Mouse (Mus musculus): ENCODE data around the gene Tnks1bp1.

Gene Tnks1bp1

DNA sequence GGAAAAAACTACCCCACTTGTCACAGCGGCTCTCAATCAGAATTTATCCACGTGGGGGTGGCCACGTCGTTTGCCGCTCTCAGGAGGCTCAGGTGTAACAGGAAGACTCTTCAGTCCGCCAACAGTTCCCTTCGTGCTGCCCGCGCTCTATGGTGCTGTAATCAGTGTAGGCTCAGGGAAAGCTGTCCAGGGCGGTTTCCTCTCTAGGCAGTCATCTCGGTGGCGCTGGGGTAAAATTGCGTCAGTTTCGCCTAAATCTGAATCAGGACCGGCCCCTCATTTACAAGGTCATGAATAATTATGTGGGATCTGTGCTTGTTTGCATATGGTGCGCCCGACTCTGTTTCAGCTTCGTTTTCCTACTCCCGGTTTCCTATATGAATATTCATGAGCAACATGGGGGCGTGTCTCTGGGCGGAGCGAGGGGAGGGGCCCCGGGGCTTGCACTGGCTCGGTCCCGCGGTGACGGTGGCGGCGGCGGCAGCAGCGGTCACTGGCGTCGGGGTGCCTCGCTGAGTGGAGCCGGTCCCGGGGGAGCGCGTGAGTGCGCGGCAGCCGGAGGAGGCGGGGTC lies at the start of gene Tnks1bp1:
Gene Tnks1bp1, plus strand, starts transcription at position 427 of the 572 bp plus-strand sequence.
- DNase-seq (ENCODE audit: low read depth, low spot score) = peak; percentile 74

DNA sequence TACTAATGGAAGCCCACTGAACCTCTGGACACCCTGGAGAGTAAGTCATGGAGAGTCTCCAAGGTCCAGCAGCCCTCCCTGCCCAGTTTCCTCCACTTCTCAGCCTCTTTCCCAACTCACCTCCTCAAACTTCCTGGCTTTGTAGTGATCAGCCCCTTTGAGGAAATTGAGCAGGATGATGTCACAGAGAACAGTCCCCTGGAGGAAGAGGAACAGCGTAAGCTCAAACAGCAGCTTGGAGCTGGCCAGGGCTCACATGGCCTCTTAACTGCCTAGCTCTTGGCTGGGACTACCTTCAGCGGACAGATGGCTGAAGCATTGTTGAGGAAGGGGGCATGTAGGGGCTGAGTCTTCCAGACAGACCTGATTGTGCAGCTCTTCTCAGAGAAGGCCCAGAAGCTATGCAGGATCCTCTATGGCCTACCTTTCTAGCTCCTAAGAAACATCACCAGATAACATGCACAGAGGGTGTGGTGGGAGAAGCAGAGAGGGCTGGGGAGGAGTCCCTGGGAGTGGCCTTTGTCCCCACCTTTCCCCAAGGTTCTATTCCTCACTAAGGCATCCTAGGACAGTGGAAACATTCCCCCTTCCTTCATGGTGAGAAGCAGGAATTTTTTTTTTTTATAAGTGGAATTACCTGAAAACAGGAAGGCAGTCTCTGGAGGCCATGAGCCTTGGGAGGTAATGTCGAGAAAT lies 48.2 kb upstream of the Tnks1bp1 start:
- no peak for DNase-seq (ENCODE audit: low read depth, low spot score)

DNA sequence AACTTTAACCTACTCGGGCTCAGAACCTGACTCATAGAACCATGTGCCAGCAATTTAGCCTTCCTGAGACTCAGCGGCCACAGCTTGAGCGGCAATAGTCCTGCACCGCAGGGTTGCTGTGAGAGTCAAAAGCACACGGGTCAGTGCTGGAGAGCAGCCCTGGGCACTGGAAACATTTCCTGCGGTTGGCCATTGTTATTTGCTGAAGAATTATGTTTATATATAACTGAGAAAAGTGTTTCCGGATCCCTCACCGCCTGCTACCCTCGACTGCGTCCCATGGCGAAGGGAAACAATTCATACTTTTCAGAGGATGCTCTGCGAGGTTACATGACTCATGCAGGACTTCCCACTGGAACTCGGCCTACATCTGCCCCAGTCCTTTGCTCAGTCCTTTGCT lies 46.3 kb upstream of the Tnks1bp1 start:
- no peak for DNase-seq (ENCODE audit: low read depth, low spot score)

DNA sequence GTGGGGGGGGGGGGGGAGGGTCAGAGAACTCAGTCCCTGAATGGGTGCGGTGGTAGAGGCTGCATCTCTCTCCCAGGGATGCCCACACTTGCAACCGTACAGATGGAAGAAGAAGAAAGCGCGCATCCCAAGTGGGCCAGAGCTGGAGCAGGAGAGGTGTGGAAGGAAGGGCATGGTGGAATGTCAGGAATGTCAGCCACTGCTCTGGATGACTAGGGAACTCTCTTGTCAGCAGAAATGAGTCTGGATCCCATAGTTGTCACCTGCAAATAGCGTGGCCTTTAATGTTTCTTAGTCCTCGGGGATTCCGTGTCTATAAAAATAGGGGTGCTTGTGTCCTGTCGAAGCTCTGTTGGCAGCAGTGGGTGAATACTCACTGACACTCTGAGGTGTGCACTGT lies 45.2 kb upstream of the Tnks1bp1 start:
- DNase-seq (ENCODE audit: low read depth, low spot score) = no peak

DNA sequence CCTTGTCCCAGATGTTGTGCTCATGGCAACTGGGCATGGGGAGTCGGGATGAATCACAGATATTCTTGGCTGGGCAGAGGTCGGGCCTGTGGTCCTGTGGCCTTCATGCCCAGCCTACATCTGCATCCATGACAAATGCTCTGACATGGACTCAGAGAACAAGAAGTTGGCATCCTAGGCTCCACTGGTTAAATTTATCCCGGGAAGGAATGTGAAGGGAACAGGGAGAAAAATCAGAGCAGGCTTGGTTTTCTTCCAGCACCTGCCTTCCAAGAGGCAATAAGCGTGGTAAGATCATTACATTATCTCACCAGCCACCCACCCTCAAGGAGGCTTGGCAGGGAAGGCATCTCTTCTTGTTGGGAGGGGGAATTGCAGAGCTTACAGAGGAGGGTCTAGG lies 43.5 kb upstream of the Tnks1bp1 start:
- DNase-seq (ENCODE audit: low read depth, low spot score) = no peak

DNA sequence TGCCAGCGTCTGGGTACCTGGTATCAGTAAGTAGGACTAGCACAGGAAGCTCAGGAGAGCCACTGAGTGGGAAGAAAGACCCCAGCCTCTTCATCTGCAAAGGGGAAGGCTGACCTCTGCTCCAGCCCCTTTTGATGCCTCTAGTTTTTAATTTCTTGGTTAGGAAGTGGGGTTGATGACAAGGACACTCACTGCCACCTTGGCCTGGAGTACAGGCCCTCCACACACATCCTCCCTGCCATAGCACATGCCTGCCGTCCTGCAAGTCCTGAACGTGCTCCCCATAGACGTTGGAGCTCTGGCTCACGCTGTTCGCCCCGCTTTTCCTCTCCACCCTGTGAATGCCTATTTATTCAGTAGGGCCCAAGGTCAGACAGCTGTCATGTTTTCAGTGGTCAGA lies 41.2 kb upstream of the Tnks1bp1 start:
- no peak for DNase-seq (ENCODE audit: low read depth, low spot score)

DNA sequence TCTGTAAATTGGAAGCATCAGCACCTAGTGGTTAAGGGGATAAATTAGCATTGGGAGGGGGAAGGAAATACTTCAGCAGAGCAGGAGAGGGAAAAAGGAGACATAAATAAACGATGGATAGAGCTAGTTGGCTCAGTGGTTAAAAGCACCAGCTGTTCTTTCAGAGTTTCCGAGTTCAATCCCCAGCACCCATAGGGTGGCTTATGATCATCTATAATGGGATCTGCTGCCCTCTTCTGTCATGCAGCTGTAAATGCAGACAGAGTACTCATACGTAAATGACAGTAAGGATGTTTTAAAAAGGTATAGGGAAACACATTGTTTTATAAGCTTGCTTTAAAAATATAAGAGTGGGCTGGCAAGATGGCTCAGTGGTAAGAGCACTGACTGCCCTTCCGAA lies 40.1 kb upstream of the Tnks1bp1 start:
- DNase-seq (ENCODE audit: low read depth, low spot score) = no peak

DNA sequence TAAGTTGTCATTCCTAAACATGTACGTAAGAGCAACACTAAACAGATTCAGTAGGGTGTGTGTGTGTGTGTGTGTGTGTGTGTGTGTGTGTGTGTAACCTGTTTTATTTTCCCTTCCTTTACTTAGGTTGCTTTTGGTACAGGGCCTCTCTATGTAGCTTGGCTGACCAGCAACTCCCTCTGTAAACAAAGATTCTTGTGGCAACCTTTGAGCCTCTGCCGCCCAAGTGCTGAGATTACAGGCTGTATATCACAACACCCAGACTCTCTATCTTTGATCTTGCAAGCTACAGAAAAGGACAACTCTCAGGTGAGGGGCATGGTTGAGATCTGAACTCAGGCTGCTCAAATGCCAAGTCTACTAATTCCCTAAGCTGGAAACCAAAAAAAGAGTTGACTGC lies 38.6 kb upstream of the Tnks1bp1 start:
- DNase-seq (ENCODE audit: low read depth, low spot score) = no peak

DNA sequence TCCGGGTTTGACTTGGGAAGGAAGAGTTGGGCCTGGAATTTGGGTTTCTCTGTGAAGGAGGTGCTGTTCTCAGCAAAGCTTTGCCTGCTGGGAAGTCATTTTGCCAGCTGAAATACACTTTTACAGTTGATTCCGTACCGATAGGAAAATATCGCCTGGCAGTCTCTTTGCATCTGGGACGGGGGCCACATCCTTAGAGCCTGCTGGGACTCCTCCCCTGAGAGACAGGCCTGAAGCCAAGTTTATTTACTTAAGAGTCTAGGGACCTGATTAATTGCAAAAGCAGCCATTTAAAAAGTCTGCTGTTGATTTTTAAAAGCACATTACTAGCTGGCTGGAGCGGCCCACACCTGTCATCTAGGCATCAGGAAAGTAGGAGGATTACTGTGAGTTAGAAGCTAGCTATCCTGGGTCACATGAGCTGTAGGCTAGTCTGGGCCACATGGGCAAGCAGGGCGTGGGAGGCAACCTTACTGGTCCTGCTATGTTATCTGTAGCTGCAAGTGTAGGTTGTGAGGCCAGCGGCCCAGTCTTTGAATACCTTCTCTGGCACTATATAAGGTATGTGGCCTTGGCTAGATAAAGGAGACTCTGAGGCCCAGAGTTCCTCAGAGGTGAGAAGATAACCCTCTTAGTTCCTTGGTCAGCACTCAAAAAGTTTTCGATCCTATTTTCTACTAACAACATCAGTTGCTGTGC lies 35.8 kb upstream of the Tnks1bp1 start:
- no peak for DNase-seq (ENCODE audit: low read depth, low spot score)

DNA sequence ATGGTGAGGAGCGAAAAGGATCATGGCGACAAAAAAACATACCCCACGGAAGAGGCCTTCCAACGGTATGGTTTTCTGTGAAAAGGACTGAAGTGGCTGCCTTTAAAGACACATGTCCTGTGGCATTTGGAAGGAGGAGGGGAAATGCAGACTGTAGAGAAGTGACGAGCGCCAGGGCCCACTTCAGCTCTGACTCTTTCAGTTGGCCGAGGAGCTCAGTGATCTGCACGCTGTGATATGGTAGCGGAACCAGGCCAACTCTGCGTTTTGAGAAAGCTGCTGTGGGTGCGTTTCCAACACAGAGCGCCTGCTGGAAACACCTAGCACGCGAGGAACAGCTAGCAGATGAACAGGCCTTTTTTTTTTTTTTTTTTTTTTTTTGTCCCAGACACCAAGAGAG lies 35.1 kb upstream of the Tnks1bp1 start:
- DNase-seq (ENCODE audit: low read depth, low spot score) = no peak

DNA sequence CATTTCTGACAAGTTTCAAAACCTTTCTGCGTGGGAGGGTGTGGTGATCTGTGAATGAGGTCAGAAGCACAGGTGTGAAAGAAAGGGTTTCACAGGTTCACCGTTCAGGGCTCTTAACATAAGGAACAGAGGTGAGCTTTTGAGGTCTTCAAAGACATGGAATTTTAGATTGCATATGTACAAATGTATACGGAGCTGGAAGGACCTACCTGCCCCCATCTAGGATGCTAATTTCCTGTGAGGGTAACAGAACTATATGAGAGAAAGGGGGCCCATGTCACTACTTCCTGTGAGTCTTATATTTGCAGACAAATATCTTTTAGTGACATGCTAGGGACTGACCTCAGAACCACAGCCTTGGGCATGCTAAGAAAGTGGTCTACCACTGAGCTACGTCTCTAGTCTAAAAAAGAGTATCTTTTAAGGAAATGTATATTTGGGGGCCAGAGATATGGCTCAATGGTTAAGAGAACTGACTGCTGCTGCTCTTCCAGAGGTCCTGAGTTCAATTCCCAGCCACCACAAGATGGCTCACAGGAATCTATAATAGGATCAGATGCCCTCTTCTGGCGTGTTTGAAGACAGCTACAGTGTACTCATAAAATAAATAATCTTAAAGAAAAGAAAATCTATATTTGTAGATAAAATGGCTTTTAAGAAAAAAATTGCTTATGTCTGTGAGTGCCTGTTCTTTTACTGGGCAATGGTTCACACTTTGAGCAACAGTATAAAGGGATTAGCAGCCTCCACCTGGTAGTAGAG lies 33.8 kb upstream of the Tnks1bp1 start:
- DNase-seq (ENCODE audit: low read depth, low spot score) = no peak

DNA sequence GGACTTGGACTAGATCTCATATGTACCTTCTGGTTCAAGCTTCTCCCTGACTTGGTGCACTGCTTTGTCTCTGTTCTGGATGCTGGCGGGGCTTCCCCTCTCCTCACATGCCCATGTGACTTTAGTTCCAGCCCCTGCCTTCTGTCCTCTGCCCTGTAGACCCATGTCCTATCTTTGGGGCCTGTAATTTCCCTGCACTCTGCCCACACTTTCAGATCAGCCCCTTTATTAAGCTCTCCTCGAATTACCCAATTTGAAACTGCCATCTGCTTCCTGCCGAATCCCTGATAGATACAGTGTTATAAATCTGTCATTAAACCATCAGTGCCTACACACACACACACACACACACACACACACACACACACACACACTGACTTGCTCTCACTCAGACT lies 33.2 kb upstream of the Tnks1bp1 start:
- DNase-seq (ENCODE audit: low read depth, low spot score) = no peak

DNA sequence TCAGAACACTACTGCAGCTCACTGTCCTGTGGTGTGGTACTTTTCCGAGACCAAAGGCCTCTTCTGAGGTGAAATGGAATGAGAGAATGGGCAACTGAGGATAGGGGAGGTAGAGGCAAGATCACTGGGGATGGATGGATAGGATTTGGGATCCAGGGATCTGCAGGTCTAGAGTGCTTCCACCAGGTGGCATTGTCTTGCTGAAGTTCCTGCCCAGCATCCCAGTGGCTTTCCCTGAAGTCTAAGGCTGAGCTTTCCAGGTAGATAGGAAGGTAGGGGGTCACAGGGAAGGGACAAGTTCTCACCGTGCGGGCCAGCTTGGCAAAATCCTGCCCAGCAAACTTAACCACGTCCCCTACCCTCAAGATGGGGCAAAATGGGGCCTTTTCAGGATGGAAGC lies 25.8 kb upstream of the Tnks1bp1 start:
- DNase-seq (ENCODE audit: low read depth, low spot score) = peak; percentile 28

DNA sequence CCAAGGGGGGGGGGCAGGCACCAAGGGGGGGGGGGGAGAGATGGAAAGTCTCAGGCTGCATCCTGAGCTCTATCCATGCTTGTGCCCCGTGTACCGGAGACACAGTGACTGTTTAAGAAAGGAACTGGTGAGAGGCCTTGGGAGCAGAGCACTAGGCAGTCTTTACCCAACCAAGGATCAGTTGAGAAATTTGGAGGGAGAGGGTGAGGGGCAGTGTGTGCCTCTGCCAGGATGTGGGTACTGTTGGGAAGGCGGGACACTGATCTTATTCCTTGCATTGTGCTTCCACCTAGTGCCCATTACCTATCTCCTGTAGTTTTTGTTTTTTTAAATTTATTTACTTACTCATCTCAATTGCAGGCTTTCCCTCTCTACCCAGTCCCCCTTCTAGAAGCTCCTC lies 21.6 kb upstream of the Tnks1bp1 start:
- no peak for DNase-seq (ENCODE audit: low read depth, low spot score)

DNA sequence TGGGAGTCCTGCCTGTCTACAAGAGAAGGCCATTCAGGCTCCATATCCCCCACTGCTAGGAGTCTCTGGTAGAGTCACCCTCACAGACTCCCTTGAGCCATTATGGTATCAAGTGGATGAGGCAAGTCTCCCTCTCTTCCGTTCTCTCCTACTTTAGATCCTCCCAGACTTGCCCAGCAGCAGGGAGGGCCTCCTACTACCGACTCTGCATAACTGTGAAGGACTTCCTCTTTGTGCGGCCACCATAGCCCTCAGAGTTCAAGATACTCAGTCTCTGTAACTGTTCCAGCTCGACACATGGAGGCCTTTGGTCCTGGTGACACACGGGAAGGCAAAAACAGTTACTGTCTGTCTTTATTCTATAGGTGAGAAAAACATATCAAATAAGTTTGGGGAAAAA lies 20.5 kb upstream of the Tnks1bp1 start:
- no peak for DNase-seq (ENCODE audit: low read depth, low spot score)

DNA sequence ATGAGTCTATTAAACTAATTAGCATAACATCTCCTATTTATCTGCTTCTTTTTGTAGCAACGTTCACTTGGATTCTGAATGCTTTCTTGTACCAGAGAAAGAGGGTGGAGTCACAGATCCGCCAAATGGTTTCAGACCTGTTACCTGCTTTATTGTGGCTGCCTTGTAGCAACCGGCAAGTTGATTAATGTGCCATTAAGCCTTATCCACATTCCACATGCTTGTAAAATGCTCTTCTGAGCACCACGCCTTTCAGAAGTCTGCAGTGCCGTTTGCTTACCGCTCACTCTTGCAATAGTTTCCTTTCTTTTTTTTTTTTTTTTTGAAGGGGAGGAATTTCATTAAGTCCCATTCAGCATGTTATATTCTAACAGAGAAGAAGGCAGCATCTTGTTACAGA lies 17.9 kb upstream of the Tnks1bp1 start:
- DNase-seq (ENCODE audit: low read depth, low spot score) = no peak

DNA sequence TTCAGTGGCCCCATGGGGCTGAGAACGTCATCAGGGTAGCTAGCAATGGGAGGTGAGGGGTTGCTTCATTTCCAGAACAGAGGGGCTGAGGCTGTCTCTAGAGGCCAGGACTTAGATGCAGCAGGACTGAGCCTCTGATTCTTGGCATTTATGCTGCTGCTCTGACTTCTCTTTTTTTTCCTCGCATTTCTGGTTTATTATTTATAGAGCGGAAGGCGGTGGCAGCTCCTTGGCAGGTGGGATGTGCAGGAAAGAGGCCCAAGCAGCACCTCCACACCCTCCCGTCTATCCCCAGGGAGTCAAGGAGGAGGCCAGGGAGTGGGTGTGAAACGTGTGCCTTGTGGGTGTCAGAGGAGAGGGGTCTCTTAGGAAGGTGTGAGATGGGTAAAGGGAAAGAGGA lies 16.8 kb upstream of the Tnks1bp1 start:
- no peak for DNase-seq (ENCODE audit: low read depth, low spot score)

DNA sequence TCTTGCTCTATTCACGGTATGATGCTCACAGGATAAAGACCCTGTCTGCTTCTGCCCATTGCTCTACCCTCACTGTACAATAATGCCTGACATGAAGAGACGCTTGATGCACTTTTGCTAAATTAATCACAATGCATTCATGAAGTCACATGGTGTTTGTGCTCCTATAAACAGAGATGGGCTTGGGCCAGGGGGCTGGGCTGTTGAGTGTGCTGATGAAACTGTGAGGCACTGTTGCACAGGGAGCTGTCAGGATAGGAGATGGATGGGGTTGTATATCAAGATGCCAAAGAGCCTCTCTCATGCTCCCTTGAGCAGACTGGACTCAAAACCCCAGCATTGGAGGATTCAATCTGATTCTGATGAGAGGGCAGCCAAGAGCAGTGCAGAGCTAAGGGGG lies 14.7 kb upstream of the Tnks1bp1 start:
- no peak for DNase-seq (ENCODE audit: low read depth, low spot score)

DNA sequence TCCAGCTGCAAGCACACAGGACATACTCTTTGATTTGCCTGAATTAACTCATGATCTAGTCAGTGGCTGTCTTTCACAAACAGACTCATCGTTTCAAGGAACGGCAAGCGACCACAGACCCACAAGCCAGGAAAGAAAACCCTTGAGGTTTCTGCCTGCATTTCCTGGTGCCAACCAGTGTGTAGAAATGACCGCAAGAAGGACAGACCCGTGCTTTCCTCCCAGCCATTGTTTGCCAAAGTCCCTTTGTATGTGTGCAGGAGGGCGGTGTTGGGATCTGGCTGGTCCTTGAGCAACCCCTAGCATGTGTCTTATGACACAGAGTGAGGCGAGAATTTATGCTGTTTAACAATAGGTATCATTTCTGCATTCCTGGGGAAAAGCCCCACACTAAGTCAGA lies 13.7 kb upstream of the Tnks1bp1 start:
- no peak for DNase-seq (ENCODE audit: low read depth, low spot score)

DNA sequence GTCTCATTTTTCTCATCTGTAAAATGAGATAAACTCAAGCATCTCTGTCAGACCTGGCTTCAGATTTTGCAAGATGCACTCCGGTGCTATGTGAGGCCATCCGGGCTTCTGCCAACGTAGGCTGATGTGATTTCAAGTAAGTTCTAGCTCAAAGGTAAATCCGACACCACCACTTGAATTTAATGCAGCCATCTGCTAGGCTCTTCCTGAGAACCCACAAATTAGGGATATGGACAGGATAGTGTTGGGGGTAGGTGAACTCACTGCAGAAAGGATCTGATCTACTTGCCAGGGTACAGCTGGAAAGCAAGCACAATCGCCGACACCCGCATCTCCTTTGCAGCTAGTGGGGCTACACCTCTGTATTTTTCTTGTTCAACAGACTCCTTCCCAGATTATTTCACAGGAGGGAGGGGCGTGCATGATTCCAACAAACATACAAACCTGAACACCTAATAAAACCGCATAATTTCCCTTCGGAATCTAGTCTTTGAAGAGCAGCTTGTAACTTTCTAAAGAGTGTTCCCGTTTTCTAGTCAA lies 11.2 kb upstream of the Tnks1bp1 start:
- no peak for DNase-seq (ENCODE audit: low read depth, low spot score)

DNA sequence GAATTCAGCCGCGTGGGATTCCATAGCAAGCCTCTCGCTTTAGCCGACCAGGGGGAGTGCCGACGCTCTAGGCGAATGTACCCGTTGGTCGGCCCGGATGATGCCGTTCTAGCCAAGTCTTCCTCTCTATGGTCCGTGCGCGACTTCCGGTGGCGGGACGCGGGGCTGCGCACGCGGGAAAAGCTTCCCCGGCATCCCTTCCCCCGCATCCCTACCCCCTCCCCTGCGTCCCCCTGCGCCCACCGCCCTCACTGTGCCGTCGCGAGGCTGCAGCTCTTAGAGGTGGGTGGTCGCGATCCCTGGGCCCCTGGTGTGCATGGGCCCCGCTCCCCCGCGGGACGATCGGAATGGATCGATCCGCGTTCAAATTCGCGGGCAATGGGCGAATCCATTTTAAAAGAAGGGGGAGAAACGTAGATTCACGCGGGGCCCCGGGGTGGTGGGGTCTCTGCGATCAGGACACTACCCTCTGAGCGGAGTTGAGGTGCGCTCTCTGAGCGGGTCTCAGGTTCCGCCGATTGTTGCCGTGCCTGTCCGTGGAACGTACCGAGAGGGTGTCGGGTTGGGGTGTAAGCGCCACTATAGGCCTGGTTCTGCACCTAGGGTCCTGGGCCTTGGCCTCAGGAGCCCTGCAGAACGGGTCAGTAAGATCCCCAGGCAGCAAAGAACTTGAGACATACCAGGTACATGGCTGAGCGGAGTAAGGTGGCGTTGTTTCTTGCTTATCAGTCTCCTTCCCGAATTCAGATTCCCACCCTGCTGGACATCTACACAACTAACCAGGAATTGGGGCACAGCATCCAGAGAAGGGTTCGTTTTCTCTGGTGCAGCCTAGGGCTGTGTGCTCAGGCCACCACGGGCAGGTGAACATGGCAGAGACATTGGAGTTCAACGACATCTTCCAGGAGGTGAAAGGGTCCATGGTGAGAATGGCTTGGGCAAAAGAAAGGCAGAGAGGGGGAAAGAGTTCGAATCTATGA lies 10.5 kb upstream of the Tnks1bp1 start, which contains the start of the genes Ssrp1 and P2rx3:
Gene Ssrp1, plus strand, starts transcription at position 188 of the 980 bp plus-strand sequence.
Gene P2rx3, minus strand, starts transcription at position 416 of the 980 bp plus-strand sequence.
- peak; percentile 83 for DNase-seq (ENCODE audit: low read depth, low spot score)
